Mouse (Mus musculus) neural tube, embryonic 14.5 days (tissue): ENCODE measurements around the gene Me1. TPM values are rescaled to one million over a fixed set of nuclear protein-coding genes. Genes with fewer than 3 reads are reported as not detected.

ENCODE experiments used
- ATAC-seq: fragments of 200-750 bp; cut with Nextera tagmentation; 2 replicates; pipeline ENCODE4 v1.8.0; 2017; ENCODE audit warnings: low read depth, mild to moderate bottlenecking, moderate TSS enrichment, moderate library complexity
- H3K27ac ChIP-seq: fragments of 300-500 bp; sonication (generic); 2 replicates; pipeline ENCODE4 v1.5.1; 2014; ENCODE audit warnings: low read depth, mild to moderate bottlenecking, control low read depth, low read length, moderate library complexity, mixed read lengths
- H3K27me3 ChIP-seq: fragments of 300-500 bp; sonication (generic); 2 replicates; pipeline ENCODE4 v1.6.1; 2014; ENCODE audit warnings: low read length; ENCODE audit not compliant: control insufficient read depth, insufficient read depth
- H3K36me3 ChIP-seq: fragments of 300-500 bp; sonication (generic); 2 replicates; pipeline ENCODE4 v1.6.1; 2014; ENCODE audit warnings: low read length, mixed read lengths; ENCODE audit not compliant: control insufficient read depth, insufficient read depth
- H3K4me1 ChIP-seq: fragments of 300-500 bp; sonication (generic); 2 replicates; pipeline ENCODE4 v1.6.1; 2014; ENCODE audit warnings: low read length; ENCODE audit not compliant: control insufficient read depth, insufficient read depth
- H3K4me2 ChIP-seq: fragments of 300-500 bp; sonication (generic); 2 replicates; pipeline ENCODE4 v1.6.1; 2014; ENCODE audit warnings: mild to moderate bottlenecking, low read depth, low read length, control low read depth
- H3K4me3 ChIP-seq: fragments of 300-500 bp; sonication (generic); 2 replicates; pipeline ENCODE4 v1.5.1; 2014; ENCODE audit warnings: low read depth, low read length, control low read depth, mixed read lengths
- H3K9ac ChIP-seq: fragments of 300-500 bp; sonication (generic); replicated peaks from 2 replicates; pipeline ENCODE4 v1.6.1; 2014; ENCODE audit warnings: low read depth, mild to moderate bottlenecking, control low read depth, low read length, mixed read lengths
- H3K9me3 ChIP-seq: fragments of 300-500 bp; sonication (generic); 2 replicates; pipeline ENCODE4 v1.6.1; 2016; ENCODE audit warnings: low read length; ENCODE audit not compliant: control insufficient read depth
- WGBS: fragments of 180-500 bp; shearing (Covaris S2); extraction: QIAGEN DNeasy Blood & Tissue Kit; methylation state at CpG from one replicate; pipeline ENCODE4 v1.1.7; 2014; 5-methylcytosine and 5-hydroxymethylcytosine counted together
- polyA plus RNA-seq: library from polyadenylated mRNA; unstranded; fragments of >200 nt; fragmentation: Nextera tagmentation; extraction: Ambion mirVana; gene quantifications from 2 replicates; pipeline ENCODE4 v1.2.1, GENCODE M21; 2014

Gene Me1
- polyA plus RNA-seq, 1 experiment from 2014 or later, result 49.0 TPM

GRCm38 (mm10) chr9:86543451-86543850, 152.3 kb downstream of the Me1 start:
- WGBS, result 85% methylated on average over 3 of the region's 3 CpGs
- no peak for ATAC-seq
- Histone ChIP-seq H3K4me3 (no peak overlapping the region), H3K4me1 (no peaks in the 10 kb centered on the region), H3K36me3 (peaks cover 24% of the 10 kb centered on the region), H3K27ac (no peak overlapping the region), H3K4me2 (no peak overlapping the region), H3K9me3 (no peaks in the 10 kb centered on the region), H3K27me3 (no peaks in the 10 kb centered on the region), H3K9ac (no peak overlapping the region)

GRCm38 (mm10) chr9:86534071-86534470, 161.7 kb downstream of the Me1 start:
- Histone ChIP-seq H3K9me3 (no peaks in the 10 kb centered on the region), H3K27ac (no peak overlapping the region), H3K4me3 (no peak overlapping the region), H3K9ac (no peak overlapping the region), H3K4me2 (no peak overlapping the region), H3K4me1 (no peaks in the 10 kb centered on the region), H3K36me3 (peaks cover 26% of the 10 kb centered on the region), H3K27me3 (no peaks in the 10 kb centered on the region)
- ATAC-seq, result no peak
- 93% methylated on average over 5 of the region's 5 CpGs for WGBS

Other genes with a start within 250 kb of the Me1 start
- gene Ube2cbp, start 231.0 kb downstream of the Me1 start, polyA plus RNA-seq, result 8.9 and 9.5 TPM in 2 replicates
- gene Dop1a, start 228.8 kb downstream of the Me1 start, polyA plus RNA-seq, result 49.4 and 71.6 TPM in 2 replicates
- gene Pgm3, start 124.1 kb downstream of the Me1 start, polyA plus RNA-seq, result 34.6 and 36.0 TPM in 2 replicates
- gene Rwdd2a, start 124.0 kb downstream of the Me1 start, polyA plus RNA-seq, result 27.1 and 37.9 TPM in 2 replicates
- gene Prss35, start 47.7 kb upstream of the Me1 start, polyA plus RNA-seq, result 4.2 and 11.9 TPM in 2 replicates
- gene Snap91, start 184.7 kb upstream of the Me1 start, polyA plus RNA-seq, result 88.8 and 93.0 TPM in 2 replicates